Mouse (Mus musculus) liver, adult 2 months (tissue): ENCODE data around the gene Spen. TPM values are rescaled to one million over a fixed set of nuclear protein-coding genes. Genes with fewer than 3 reads are reported as not detected.

Experiments
- DNase-seq: peaks from one replicate; pipeline ENCODE4 v3.0.0-alpha.2; 2011; ENCODE audit warnings: low read depth, low spot score; ENCODE audit errors: extremely low read depth
- H3K27ac ChIP-seq: fragments of 200-500 bp; replicated peaks from 2 replicates; pipeline ENCODE4 v1.5.1; 2012; ENCODE audit warnings: low read depth, mild to moderate bottlenecking, control low read depth, inconsistent platforms, low read length; ENCODE audit not compliant: insufficient read depth
- H3K27me3 ChIP-seq: fragments of 200-500 bp; 2 replicates; pipeline ENCODE4 v1.6.1; 2012; ENCODE audit warnings: mild to moderate bottlenecking, moderate library complexity, low read length, inconsistent platforms; ENCODE audit not compliant: control insufficient read depth, insufficient read depth
- H3K36me3 ChIP-seq: fragments of 200-500 bp; 2 replicates; pipeline ENCODE4 v1.6.1; 2012; ENCODE audit warnings: low read length, inconsistent platforms; ENCODE audit not compliant: control insufficient read depth, insufficient read depth
- H3K4me1 ChIP-seq: fragments of 200-500 bp; 2 replicates; pipeline ENCODE4 v1.6.1; 2011; ENCODE audit warnings: low read length; ENCODE audit not compliant: control insufficient read depth, insufficient read depth
- H3K4me3 ChIP-seq: fragments of 200-500 bp; 2 replicates; pipeline ENCODE4 v1.5.1; 2011; ENCODE audit warnings: low read depth, mild to moderate bottlenecking, control low read depth, low read length, moderate library complexity; ENCODE audit not compliant: insufficient read depth
- H3K79me2 ChIP-seq: fragments of 200-500 bp; 2 replicates; pipeline ENCODE4 v1.6.1; 2012; ENCODE audit warnings: inconsistent platforms, mild to moderate bottlenecking, low read length, moderate library complexity; ENCODE audit not compliant: control insufficient read depth, insufficient read depth
- H3K9ac ChIP-seq: fragments of 200-500 bp; 2 replicates; pipeline ENCODE4 v1.6.1; 2012; ENCODE audit warnings: low read depth, mild to moderate bottlenecking, control low read depth, inconsistent platforms, low read length
- CTCF ChIP-seq: fragments of 200-500 bp; IDR thresholded peaks from 2 replicates; pipeline ENCODE4 v1.5.1; 2011; ENCODE audit warnings: low read depth, low read length, control low read depth
- POLR2A ChIP-seq: fragments of 200-500 bp; IDR thresholded peaks from 2 replicates; pipeline ENCODE4 v1.6.1; 2011; ENCODE audit warnings: low read length, control low read depth; ENCODE audit not compliant: insufficient read depth; ENCODE audit errors: extremely low read depth
- WGBS: fragments of 180-500 bp; shearing (Covaris S2); methylation state at CpG from one replicate; pipeline ENCODE4 v1.1.7; 2018; 5-methylcytosine and 5-hydroxymethylcytosine counted together
- polyA plus RNA-seq: library from polyadenylated mRNA; depleted of rRNA; stranded (reverse); fragments of >200 nt; gene quantifications from 2 replicates; pipeline ENCODE4 v1.2.3, GENCODE M21; 2012
- total RNA-seq: library from RNA; depleted of rRNA; stranded (reverse); fragments of >200 nt; gene quantifications from 2 replicates; pipeline ENCODE4 v1.2.3, GENCODE M21; 2014

Spen gene
- total and polyA plus RNA-seq, 2 experiments = 7.5 to 8.1 TPM

DNA sequence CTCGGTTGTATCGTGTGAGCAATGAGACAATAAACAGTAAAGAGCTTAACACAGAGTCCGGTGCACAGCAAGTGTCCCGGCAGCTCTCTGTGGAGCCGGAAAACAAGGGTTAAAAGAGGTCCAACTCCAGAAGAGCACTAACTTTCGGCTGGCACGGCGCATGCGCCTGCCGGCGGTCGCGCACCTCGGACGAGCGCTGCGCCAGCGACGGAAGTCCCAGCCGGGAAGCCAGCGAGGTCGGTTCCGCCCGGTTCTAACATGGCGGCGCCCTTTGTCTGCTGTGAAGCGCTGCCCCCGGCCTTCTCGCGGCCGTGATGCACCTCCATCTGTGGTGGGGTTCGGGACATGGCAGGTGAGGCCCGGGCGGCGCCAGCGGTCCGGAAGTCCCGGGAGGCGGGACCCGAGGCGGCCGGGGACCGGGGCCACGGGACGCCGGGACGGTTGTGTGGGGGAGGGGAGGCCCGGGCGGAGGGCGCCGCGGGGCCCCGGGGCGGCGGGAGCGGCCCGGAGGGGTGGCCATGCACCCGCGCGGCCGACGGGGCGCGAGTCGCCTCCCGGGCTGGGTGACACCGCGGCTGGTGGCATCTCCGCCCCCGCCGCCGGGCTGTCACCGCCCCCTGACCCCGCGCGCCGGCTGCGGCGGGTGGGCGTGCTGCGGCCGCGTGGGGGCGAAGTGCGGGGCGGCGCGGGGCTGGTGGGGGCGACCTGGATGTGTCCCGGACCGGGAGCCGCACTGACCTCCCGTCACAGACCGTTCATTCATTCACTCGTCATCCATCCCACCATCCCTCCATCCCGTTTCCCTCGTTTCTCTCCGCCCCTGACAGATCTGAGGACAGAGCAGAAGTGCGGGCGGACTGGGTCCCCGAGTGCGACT lies 93.7 kb downstream of the Spen start, which contains the start of gene Zbtb17:
Zbtb17 (plus strand) TSS at position 204 of the 877 bp plus-strand sequence.
- Histone ChIP-seq H3K27me3 (no peaks in the 10 kb centered on the region), H3K4me1 (peaks cover 6% of the 10 kb centered on the region), H3K27ac (peak within 1 kb of the TSS; percentile 70), H3K9ac (peak within 1 kb of the TSS; percentile 89), H3K36me3 (no peaks in the 10 kb centered on the region), H3K79me2 (peaks cover 19% of the 10 kb centered on the region; the same call in 1 of the 2 replicates), H3K4me3 (peak within 1 kb of the TSS; percentile 89)
- no peak for TF ChIP-seq POLR2A
- TF ChIP-seq CTCF = no peak
- peak; percentile 73 for DNase-seq
- WGBS = under 1% methylated on average over 70 of the region's 102 CpGs

- WGBS = 27% methylated on average over 11 of the region's 11 CpGs
- DNase-seq = no peak
- H3K9ac ChIP-seq = peak overlapping the region; percentile 35
- peak overlapping the region; percentile 89 for H3K4me3 ChIP-seq
- peaks cover 19% of the 10 kb centered on the region; the same call in 1 of the 2 replicates for H3K79me2 ChIP-seq
- H3K27me3 ChIP-seq = no peaks in the 10 kb centered on the region
- H3K4me1 ChIP-seq = peaks cover 6% of the 10 kb centered on the region
- H3K36me3 ChIP-seq = no peaks in the 10 kb centered on the region
- TF ChIP-seq POLR2A = no peak
- TF ChIP-seq CTCF = no peak
- peak overlapping the region; percentile 3; the same call in 1 of the 2 replicates for H3K27ac ChIP-seq
Measured at GRCm38 (mm10) chr4:141443641-141444429, 94.6 kb downstream of the Spen start.

- Histone ChIP-seq H3K4me3 (no peak overlapping the region), H3K9ac (no peak overlapping the region), H3K27me3 (no peaks in the 10 kb centered on the region), H3K4me1 (peaks cover 6% of the 10 kb centered on the region), H3K36me3 (no peaks in the 10 kb centered on the region), H3K79me2 (peaks cover 11% of the 10 kb centered on the region; the same call in 1 of the 2 replicates), H3K27ac (no peak overlapping the region)
- peak; percentile 13 for DNase-seq
- TF ChIP-seq CTCF = no peak
- TF ChIP-seq POLR2A = no peak
Measured at GRCm38 (mm10) chr4:141440877-141441276, 97.5 kb downstream of the Spen start.

DNA sequence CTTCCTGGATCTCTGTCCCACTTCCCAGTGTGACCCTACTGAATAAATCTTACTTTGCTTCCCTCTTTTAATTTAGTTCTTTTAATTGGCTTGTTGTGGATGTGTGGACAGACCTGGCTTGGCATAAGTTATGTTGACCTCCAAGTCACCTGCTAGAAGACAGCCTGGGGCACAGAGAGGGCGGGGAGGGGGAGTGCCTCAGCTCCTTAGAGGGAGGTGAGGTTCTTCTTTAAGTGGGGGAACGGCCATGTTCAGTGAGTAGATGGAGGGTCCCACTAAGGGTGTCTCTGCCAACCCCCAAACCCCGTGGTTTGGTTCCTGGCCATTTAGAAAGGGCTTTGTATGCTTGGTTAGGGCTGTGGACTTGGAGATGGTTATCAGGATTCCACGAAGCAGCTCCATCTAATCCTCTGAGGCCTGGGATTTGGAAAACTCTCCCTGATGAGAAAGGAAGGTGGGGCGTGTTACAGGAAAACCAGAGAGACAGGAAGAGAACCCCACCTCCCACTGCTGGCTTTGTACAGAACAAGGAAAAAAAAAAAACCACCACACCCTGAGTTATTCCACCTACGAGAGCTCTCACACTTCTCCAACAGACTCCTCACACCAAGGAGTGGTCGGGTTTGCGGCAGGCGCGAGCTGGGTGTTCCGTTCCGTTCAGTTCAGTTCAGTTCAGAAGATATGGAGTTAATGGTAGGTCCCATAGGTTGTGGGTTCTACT lies 99.2 kb downstream of the Spen start:
- H3K36me3 ChIP-seq = no peaks in the 10 kb centered on the region
- TF ChIP-seq CTCF (no peak), POLR2A (no peak)
- WGBS = 83% methylated on average over 12 of the region's 12 CpGs

DNA sequence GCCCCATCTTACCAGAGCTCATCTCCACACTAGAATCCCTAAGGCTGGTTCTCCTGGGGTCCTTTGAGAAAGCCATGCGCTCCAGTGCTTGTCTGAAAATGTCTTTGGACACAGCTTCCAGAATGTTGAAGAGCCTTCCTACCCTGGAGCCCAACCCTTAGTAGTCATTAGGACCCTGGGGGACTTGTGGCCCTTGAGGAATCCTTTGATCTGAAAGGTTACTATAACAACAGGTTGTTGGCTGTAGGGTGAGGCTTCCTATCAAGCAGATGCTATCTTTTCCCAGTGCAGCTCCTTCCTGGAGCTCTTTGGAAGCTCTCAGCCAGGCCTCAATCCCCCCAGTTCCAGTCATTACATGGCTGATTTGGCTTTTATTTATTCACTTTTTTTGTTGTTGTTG lies 102.4 kb downstream of the Spen start, which contains the start of gene Srarp:
Srarp (minus strand) TSS at position 132 of the 400 bp plus-strand sequence.
- no peak within 1 kb of the TSS for H3K27ac ChIP-seq
- H3K9ac ChIP-seq = no peak within 1 kb of the TSS
- H3K79me2 ChIP-seq = no peaks in the 10 kb centered on the region
- no peaks in the 10 kb centered on the region for H3K36me3 ChIP-seq
- TF ChIP-seq POLR2A (no peak), CTCF (no peak)
- no peaks in the 10 kb centered on the region for H3K27me3 ChIP-seq
- no peak for DNase-seq
- 100% methylated on average over 1 of the region's 1 CpGs for WGBS
- H3K4me3 ChIP-seq = no peak within 1 kb of the TSS
- no peaks in the 10 kb centered on the region for H3K4me1 ChIP-seq

More for the DNA sequence above, 99.2 kb downstream of the Spen start:
- no peak overlapping the region for H3K27ac ChIP-seq
- DNase-seq = no peak
- no peak overlapping the region for H3K4me3 ChIP-seq
- no peak overlapping the region for H3K9ac ChIP-seq
- H3K79me2 ChIP-seq = no peaks in the 10 kb centered on the region
- H3K27me3 ChIP-seq = no peaks in the 10 kb centered on the region
- H3K4me1 ChIP-seq = no peaks in the 10 kb centered on the region
